Mouse (Mus musculus) monocyte, adult 5-6 weeks (primary cell): ENCODE measurements around the gene Necap1. TPM values are rescaled to one million over a fixed set of nuclear protein-coding genes. Genes with fewer than 3 reads are reported as not detected.
A peak's percentile ranks its signal among the peaks of the same experiment; 100 is the strongest.

ENCODE experiments used
- ATAC-seq: fragments of 153-309, 156-312 bp; replicated peaks from 2 replicates; pipeline ENCODE4 v1.8.0; 2017; ENCODE audit warnings: mild to moderate bottlenecking; ENCODE audit not compliant: low TSS enrichment, insufficient number of reproducible peaks, severe bottlenecking, poor library complexity, low FRiP score
- total RNA-seq: library from RNA; stranded (forward); fragments of 200-1000, 200-491, 200-594 nt; gene quantifications from 3 replicates; pipeline ENCODE4 v1.2.3, GENCODE M21; 2017

Necap1 gene
- total RNA-seq, result 52.8 to 81.1 TPM (median 65.0 TPM) in 3 replicates

DNA sequence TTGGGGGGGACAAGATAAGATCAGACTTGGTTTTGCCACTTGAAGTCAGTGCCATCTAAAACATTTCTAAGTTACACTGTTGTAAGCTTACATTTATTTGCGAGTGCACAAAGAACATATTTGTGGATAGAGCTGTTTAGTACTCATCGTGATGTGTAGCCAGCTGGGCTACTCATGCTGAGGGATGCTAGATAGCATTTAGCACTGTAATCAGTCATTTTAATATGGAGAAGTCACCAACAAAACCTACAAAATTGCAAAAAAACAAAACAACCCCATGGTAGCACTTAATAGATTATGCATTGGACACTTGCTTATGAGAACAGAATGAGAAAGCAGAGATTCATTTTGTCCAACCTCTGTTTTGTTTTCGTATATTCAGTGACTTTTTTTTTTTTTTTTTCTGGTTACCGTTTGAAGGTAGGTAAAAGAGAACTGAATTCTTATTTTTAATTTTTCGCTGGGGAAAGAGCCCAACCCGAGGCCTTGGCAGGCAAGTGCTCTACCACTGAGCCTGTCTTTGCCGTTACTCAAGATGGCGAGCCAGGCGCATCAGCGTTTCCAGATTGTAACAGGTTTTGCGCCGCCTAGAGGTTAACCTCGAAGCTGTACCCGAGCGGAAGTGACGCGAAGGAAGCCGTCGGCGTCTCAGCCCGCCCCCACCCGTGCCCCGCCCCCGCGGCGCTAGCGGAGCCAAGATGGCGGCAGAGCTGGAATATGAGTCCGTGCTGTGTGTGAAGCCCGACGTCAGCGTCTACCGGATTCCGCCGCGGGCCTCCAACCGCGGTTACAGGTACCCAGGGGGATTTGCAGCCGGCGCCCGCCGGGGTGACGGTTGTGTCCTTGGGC, at the start of gene Necap1:
TSS of gene Necap1 (plus strand) at position 604 of the 849 bp plus-strand sequence.
- ATAC-seq, result peak; percentile 79

DNA sequence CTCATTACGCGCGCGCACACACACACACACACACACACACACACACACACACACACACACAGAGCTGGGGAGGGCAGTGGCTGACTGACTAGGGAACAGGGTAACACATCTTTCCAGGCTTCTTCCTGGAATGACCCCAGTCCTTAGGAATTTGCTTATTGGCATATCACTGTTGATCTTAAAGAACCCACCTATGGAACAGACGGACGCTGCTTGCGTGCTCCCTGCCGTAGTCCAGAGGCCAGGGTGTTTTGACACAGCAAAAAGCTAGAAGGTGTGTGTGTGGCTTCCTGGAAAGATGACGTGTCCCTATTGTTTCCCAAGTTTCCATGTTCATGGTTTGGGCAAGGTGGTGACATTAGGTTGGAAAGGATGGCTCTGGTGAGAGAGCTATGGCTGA, 49.1 kb upstream of the Necap1 start:
- ATAC-seq, result no peak

DNA sequence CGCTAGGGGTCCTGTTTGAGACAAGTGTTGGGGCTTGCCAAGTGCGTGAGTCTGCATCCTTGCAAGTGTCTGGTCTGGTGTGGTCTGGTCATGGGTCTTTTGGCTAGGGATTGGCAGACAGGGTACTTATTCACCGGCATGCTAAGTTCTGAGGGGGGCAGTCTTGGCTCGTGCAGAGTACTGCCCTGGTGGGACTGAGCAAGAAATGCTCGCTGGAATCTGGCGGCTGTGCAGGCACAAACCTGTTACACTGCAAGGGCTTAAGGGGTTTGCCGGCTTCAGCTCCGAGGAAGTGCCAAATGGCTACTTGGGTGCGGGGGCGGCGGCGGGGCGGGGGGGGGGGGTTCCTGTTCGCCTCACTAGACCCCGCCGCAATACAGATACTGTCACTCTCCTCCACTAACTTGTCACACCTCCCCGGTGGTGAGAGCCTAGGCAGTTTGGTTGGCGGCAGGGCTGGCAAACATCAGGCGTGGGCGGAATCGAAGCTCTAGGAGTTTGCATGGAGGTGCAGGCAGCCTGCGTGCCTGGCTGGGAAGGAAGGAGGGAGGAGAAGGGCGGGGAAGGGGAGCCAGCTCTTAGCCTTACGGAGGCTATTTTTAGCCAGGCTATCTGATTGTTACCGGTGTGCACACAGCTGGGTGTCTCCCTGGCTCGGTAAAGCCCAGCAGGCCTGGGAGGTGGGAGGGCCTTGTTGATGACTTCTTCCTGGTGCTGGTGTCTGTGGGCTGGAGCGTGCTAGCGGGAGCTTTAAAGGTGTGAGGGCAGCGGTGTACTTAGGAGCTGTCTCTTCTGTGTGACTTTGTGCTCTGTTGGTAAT, 48.1 kb upstream of the Necap1 start:
- ATAC-seq, result peak; percentile 68

DNA sequence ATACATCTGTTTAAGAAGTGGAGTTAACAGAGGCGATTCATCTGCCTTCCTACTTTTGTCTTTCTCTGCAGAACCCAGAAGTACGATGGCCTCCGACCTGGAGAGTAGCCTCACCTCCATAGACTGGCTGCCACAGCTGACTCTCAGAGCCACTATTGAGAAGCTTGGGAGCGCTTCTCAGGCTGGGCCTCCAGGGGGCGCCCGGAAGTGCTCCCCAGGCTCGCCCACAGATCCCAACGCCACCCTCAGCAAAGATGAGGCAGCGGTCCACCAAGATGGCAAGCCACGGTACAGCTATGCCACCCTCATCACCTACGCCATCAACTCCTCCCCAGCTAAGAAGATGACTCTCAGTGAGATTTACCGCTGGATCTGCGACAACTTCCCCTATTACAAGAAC, 46.2 kb upstream of the Necap1 start:
- no peak for ATAC-seq

DNA sequence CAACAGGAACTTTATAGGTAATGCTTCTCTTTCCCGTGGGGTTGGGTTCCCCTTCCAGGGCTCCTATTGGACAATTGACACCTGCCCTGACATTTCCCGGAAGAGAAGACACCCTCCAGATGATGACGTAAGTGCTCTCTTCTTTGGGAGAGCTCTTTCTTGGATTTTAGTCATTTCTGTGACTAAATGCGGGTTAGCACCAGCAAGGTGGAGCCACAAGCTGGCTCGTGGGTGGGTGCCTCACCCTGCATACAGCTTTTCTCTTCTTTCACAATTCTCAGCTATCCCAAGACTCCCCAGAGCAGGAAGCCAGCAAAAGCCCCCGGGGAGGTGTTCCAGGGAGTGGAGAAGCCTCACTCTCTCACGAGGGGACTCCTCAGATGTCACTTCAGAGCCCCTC, 41.4 kb upstream of the Necap1 start:
- no peak for ATAC-seq

DNA sequence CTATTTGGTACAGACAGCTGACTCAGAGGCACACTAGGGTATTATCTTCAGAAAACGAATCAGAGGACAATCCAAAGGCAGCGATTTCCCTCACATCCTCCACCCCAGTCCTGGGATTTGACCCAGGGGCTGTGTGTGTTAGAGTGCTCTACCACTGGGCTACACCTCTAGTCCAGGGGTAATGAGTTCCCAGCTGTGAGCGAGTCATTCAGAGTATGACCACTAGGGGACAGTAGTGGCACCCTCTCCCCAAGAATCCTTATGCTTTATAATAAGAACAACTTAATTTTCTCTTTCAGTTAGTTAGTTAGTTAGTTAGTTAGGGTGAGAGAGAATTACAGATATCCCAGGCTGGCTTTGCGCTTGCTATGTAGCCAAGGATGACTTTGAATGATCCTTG, 39.9 kb upstream of the Necap1 start:
- peak; percentile 87 for ATAC-seq

DNA sequence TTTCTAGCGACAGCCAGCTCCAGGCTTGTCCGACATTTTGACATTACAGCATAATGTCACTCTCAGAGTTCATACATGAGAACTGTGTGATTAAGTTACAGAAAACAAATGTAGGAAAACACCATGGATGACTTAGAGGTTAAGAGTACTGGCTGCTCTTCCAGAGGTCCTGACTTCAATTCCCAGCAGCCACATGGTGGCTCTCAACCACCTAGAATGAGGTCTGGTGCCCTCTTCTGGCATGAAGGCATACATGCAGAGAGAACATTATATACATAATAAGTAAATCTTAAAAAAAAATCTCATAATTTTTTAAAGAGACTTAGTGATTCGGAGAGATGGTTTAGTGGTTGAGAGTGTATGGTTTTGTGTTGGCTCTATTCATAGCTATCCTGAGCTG, 37.3 kb upstream of the Necap1 start:
- ATAC-seq, result no peak

DNA sequence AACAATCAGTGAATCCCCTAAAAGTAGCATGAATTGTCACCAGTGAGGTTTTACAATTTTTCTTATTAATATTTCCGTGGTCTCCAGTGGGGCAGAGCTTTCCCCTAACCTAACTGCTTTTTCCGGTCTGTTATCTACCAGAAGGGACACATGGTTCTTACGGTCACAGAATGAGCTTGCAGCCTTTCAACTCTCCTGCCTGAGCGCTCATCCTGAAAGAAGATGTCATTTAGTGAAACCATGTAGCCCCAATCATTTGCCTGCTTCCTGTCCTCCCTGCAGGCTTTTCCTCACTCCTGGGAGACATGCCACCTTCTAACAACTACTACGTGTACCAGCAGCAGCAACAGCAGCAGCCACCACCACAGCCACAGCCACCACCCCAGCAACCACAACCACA, 36.7 kb upstream of the Necap1 start:
- no peak for ATAC-seq

DNA sequence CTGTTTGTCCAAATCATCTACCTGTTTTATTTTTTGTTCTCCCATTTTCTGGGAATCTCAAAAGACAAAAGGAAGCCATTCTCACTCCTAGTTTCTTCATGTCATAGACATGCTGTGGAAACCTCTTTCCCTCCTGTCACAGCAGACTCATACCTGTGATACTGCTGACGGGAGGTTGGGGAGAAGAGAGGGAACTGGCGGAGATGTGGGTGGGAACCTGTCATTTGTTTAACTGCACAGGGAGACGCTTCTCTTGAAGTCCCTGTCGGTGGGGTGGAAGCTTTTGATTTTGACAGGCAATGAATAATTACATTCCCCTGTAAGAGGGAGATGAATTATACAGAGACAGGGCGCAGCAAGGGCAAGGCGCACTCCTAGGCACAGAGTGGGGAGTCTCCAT, 30.5 kb upstream of the Necap1 start:
- no peak for ATAC-seq

DNA sequence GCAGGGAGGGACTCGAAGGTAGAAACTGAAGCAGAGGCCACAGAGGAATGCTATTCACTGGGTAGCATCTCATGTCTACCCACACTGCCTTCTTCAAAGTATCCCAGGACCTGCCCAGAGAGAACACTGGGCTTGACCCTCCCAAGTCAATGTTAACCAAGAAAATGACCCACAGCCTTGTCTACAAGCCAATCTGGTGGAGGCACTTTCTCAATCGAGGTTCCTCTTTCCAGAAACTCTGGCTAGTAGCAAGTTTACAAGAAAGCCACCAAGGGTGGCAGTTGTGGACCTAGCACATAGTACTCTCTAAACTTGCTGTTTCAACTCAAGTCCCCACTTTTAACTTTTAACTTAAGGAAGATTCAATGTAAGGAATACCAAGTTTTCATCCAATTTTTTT, 21.6 kb upstream of the Necap1 start:
- ATAC-seq, result peak; percentile 77

DNA sequence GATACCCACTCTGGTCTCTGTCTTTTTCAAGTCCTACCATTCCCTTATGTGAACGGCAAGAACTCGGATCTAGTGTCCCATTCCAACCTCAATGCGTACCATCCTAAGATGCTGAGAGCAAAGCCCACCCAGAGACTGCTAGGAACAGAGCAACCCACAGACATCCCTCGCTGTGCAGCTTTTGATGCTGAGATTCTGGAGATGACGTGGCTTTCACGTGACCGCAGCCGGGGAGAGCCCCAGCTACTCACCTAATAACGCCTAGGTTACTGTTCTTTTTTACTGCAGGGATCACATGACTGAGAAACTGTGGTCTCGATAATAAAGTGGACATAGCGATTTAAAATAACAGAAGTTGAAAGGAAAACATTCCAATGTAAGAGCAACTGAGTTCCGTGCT, 19.7 kb upstream of the Necap1 start:
- ATAC-seq, result peak; percentile 29; the same call in 1 of the 2 replicates

DNA sequence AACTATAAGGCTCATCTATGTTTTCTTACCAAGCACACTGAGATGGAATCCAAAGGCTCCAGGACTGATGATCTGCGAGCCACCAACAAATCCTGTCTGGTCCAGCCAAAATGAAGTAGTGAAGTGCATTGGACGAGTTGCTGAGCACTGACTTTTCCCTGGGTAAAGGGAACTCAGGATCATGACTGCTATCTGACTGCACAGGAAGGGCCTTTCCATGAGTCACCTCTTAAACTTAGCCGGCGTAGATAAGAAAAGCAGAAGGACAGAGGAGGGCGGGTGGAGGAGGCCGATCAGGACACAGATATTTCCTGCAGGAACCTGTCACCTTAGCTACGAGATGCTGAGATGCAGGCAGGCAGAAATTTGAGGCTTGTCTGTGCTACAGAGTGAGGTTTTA, 18.3 kb upstream of the Necap1 start, which contains the start of gene C3ar1:
TSS of gene C3ar1 (minus strand) at position 207 of the 400 bp plus-strand sequence.
- ATAC-seq, result no peak; the same call in 1 of the 2 replicates

DNA sequence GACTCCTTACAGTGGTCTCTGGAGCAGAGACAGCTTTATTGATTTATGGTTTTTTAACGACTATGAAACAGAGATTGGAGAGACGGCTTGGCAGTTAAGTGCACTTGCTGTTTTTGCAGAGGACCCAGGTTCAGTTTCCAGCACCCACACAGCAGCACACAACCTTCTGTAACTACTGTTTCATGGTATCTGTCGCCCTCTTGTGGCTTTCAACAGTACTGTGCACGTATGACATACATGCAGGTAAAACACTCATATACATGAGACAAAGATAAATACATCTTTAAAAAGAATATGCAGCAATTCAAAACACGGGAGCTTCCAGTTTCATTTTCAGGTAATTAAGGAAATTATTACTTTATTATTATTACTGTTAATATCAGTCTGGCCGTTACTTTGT, 11.8 kb upstream of the Necap1 start:
- no peak for ATAC-seq

DNA sequence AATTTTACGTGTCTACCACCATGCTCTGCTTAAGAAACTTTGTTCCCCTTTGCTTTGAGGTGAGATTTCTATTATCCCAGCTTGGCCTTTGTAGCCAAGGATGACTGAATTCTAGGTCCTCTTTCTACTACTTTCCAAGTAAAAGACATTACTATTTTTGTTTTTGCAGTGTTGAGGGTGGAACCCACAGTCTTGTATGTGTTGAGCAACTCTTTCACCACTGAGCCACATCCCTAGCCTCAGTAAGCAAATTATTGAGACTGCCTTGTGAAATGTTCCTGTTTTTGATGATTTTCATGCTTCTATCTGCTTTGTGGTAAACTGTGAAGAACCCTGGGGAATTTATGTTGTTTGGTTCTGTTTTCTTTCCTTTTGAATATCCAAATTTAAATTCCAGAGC, 11.4 kb upstream of the Necap1 start:
- ATAC-seq, result peak; percentile 94

DNA sequence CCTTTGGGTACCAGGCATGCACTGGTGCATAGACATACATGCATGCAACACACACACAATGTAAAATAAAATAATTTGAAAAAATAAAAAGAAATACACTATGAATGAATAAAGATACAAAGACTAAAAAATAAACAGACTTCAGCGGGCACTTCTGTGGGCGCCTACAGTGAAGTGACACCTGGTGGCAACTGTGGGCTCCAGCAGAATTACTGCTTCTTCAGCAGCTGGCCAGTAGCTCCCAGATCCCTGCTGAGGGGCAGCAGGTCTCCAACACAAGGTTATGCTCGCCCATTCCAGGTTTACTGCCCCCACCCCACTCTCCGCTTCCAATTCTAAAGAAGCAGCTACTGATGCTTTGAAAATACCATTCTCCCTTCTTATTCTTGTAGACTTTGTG, 6.4 kb upstream of the Necap1 start:
- no peak for ATAC-seq

DNA sequence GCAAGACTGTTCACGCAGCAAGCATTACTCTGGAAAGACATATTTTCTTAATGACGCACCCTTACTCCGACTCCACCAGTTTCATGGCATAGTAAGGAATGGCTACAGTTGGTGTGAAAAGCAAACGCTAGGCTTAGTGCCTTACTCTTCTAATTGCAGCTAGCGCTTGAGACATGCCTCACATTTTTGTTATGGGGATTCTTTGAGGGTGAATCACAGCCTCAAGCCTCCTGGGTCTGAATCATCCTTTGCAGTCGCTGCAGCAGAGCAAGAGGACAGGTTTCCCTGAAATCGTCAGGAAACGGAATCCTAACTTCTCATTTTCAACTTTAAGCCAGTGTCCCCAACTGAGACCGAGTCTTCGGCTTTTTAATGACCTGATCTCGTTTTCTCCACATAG, 4.4 kb upstream of the Necap1 start:
- no peak for ATAC-seq

DNA sequence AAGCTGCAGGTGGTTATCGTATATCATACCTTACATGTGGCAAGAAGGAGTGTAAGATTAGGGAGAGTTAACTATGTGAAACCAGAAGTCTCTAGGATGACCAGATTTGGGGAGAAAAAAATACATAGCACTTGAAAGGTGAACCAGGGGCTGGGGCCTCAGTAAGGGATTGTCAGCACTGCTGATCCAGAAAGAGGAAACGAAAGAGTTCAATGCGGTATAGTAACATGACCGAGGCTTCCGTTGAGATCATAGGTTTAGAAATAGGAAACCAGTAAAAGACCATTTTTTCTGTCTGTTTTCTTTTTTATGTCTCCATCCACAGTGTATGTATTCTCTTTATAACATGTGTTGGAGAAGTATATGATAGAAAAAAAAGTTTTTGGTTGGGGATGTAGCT, 1.5 kb upstream of the Necap1 start:
- peak; percentile 81 for ATAC-seq

DNA sequence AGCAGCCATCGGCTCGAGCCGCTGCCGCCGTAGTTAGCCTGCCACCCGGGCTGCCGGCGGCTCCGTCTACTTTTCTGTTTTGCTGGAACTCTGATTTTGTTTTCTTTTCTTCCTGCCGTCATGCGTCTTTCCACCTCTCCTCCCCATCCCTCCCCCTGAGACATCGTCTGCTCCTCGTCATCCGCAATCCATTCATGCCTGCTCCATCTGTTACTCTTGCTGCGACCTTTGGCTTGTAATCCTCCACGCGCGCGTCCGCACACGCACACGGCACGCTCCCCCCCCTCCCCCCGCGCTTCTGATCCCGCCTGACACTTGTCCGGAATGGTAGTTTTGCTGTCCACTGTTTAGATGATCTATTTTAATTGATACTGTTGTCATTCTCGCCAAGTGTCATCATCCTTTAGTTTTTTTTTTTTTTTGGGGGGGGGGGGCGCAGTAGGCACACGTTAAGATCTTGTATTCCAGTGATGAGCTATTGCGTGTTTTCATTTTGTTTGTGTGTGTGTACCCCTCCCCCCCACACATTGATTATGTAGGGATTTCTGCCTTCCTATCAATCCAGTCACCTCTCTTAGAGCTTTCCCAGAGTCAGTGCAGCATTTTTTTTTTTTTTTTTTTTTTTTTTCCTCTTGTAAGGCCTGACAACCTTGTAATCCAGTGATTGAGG, 581 bp downstream of the Necap1 start:
- ATAC-seq, result no peak

DNA sequence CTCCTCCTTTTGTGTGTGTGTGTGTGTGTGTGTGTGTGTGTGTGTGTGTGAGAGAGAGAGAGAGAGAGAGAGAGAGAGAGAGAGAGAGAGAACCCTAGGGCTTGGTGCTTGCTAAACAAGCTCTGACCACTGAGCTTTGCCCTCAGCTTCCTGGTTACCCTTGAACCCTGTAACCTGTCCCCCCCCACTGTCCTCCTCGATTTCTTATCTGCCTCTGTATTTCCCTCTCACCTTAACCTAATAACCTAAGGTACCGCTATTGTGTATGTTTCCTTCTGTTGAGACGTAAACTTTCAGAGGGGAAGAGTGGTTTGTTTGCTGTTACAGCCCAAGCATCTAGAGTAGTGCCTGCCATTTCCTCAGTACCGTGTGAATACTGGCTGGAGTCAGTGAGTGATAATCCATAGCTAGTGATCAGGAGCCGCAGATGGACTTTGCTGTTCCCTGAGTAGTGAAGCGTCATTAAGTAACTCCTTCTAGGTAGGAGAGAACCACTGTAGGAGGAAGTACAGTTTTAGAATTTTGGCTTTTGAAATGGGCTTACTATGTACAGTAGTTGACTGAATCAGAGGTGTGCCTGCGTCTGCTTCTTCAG, 5.0 kb downstream of the Necap1 start:
- ATAC-seq, result no peak
